Comparison of ENCODE assay signal across 12 mouse cellular contexts in the genomic region with DNA sequence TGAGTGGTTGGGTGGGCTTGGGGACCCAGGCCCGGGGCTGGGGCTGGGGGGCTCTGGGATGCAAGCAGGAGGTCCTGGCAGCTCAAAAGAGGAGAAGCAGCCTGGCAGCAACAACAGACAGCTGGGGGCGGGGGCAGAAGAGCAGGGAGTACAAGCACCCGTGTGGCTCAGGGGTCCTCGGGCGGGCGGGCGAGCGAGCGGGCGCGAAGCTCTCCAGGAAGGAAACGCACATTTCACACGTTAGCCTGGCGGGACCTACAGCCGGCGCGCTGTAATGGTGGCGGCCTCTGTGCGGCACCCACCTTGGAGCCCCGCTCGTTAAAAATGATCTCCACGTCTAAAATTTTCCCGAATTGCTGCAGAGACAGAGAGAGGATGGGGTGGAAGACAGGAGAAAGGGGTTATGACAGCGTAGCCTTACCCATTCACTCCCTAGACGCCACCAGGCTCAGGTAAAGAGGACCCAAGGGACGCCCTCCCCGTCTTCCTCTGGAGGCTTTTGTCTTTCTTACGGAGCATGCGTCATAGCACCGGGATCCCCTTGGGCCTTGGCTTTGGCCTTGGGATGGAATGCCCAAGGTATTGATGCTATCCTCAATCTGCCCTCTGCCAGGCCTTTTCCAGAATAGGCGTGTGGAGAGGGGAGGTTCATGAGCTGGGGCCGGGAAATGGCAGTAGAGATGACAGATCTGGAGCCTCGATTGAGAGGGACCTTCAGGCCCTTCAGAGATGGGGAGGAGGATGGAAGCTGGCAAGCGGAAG. TPM values are rescaled to one million over a fixed set of nuclear protein-coding genes. Genes with fewer than 3 reads are reported as not detected.
DNase-seq lines count a peak whose midpoint lies in the region; ATAC-seq and TF ChIP-seq lines count a peak whose summit lies in the region.
"Had no signal": no experiment of that assay in that cellular context is flagged by ENCODE, and none has a peak within 500 bp of the region (broad histone marks: within the 10 kb centered on the region; RNA-seq: fewer than 3 reads in every experiment).

No protein-coding gene starts in this region.

- DNase-seq in adrenal gland, adult (ENCODE audit: inconsistent age in 2 of 2, low spot score in 1 of 2) = peak; percentile 57 to 76
- DNase-seq in adrenal gland, postnatal 10 days = no peak
- DNase-seq in neural tube, embryonic 10.5 days (ENCODE audit: extremely low spot score, low spot score) = no peak
- DNase-seq in cerebellum, adult 2 months = no peak
- DNase-seq: cerebellum, adult 11-12 months; forebrain, postnatal 0 days; heart, adult 2 months had no signal

- no peaks in the 10 kb centered on the region for H3K27me3 ChIP-seq in hindbrain, embryonic 15.5 days
- H3K27me3 ChIP-seq in hindbrain, embryonic 12.5 days = peaks cover 30% of the 10 kb centered on the region
- H3K27me3 ChIP-seq in neural tube, embryonic 12.5 days (replicated peaks) = peaks cover 21% of the 10 kb centered on the region
- H3K27me3 ChIP-seq in neural tube, embryonic 13.5 days = peaks cover 14% of the 10 kb centered on the region
- no peaks in the 10 kb centered on the region for H3K27me3 ChIP-seq in cerebellum, adult 2 months (ENCODE audit: control insufficient read depth, insufficient read depth, low read length)

- H3K4me1 ChIP-seq in hindbrain, embryonic 15.5 days (replicated peaks) = peaks cover 21% of the 10 kb centered on the region
- peaks cover 9% of the 10 kb centered on the region; the same call in 1 of the 2 replicates for H3K4me1 ChIP-seq in hindbrain, embryonic 12.5 days
- H3K4me1 ChIP-seq in neural tube, embryonic 12.5 days = peaks cover 9% of the 10 kb centered on the region; the same call in 1 of the 2 replicates
- H3K4me1 ChIP-seq in neural tube, embryonic 13.5 days (replicated peaks) = peaks cover 21% of the 10 kb centered on the region
- peaks cover 46% of the 10 kb centered on the region for H3K4me1 ChIP-seq in cerebellum, adult 2 months (ENCODE audit: control insufficient read depth, insufficient read depth, low read length)

- TF ChIP-seq POLR2A in cerebellum, adult 2 months (IDR thresholded peaks at IDR 0.05; ENCODE audit: borderline replicate concordance, insufficient read depth, low read length) = no peak

- 29% methylated on average over 34 of the region's 34 CpGs for WGBS in hindbrain, embryonic 15.5 days
- WGBS in hindbrain, embryonic 12.5 days = 29% methylated on average over 34 of the region's 34 CpGs
- 25% methylated on average over 34 of the region's 34 CpGs for WGBS in neural tube, embryonic 12.5 days
- 30% methylated on average over 31 of the region's 34 CpGs for WGBS in neural tube, embryonic 13.5 days
- WGBS in cerebellum, adult 2 months = 42% methylated on average over 34 of the region's 34 CpGs

- no peak overlapping the region for H3K27ac ChIP-seq in hindbrain, embryonic 15.5 days (replicated peaks)
- H3K27ac ChIP-seq in hindbrain, embryonic 12.5 days = no peak overlapping the region
- no peak overlapping the region for H3K27ac ChIP-seq in neural tube, embryonic 12.5 days
- H3K27ac ChIP-seq in neural tube, embryonic 13.5 days (replicated peaks) = no peak overlapping the region
- no peak overlapping the region for H3K27ac ChIP-seq in cerebellum, adult 2 months (ENCODE audit: insufficient read depth, low read length)
- H3K27ac ChIP-seq: heart, adult 2 months; liver, embryonic 14.5 days had no signal

- H3K9me3 ChIP-seq in hindbrain, embryonic 15.5 days = no peaks in the 10 kb centered on the region
- H3K9me3 ChIP-seq in hindbrain, embryonic 12.5 days (replicated peaks) = no peaks in the 10 kb centered on the region
- no peaks in the 10 kb centered on the region for H3K9me3 ChIP-seq in neural tube, embryonic 12.5 days
- no peaks in the 10 kb centered on the region for H3K9me3 ChIP-seq in neural tube, embryonic 13.5 days

- no peak overlapping the region for H3K4me3 ChIP-seq in hindbrain, embryonic 15.5 days
- H3K4me3 ChIP-seq in hindbrain, embryonic 12.5 days = no peak overlapping the region
- no peak overlapping the region for H3K4me3 ChIP-seq in neural tube, embryonic 12.5 days
- no peak overlapping the region for H3K4me3 ChIP-seq in neural tube, embryonic 13.5 days
- H3K4me3 ChIP-seq in cerebellum, adult 2 months (replicated peaks; ENCODE audit: insufficient read depth, low read depth, low read length) = no peak overlapping the region
- H3K4me3 ChIP-seq: heart, adult 2 months had no signal

- no peak overlapping the region for H3K9ac ChIP-seq in hindbrain, embryonic 15.5 days
- no peak overlapping the region for H3K9ac ChIP-seq in hindbrain, embryonic 12.5 days
- H3K9ac ChIP-seq in neural tube, embryonic 12.5 days = no peak overlapping the region
- H3K9ac ChIP-seq in neural tube, embryonic 13.5 days = 0 out of 2 replicates have a peak overlapping the region, but pooled peaks have one; percentile 34
- H3K9ac ChIP-seq: forebrain, postnatal 0 days; liver, embryonic 14.5 days had no signal

- TF ChIP-seq CTCF in cerebellum, adult 2 months (IDR thresholded peaks at IDR 0.05; ENCODE audit: borderline replicate concordance, insufficient read depth, low read depth, low read length) = no peak

- peak overlapping the region; percentile 9; the same call in 1 of the 2 replicates for H3K4me2 ChIP-seq in hindbrain, embryonic 15.5 days
- H3K4me2 ChIP-seq in hindbrain, embryonic 12.5 days (replicated peaks) = no peak overlapping the region
- peak overlapping the region; percentile 22; the same call in 1 of the 2 replicates for H3K4me2 ChIP-seq in neural tube, embryonic 12.5 days (replicated peaks)
- no peak overlapping the region for H3K4me2 ChIP-seq in neural tube, embryonic 13.5 days

- no peaks in the 10 kb centered on the region for H3K36me3 ChIP-seq in hindbrain, embryonic 15.5 days
- no peaks in the 10 kb centered on the region for H3K36me3 ChIP-seq in hindbrain, embryonic 12.5 days
- peaks cover 5% of the 10 kb centered on the region; the same call in 1 of the 2 replicates for H3K36me3 ChIP-seq in neural tube, embryonic 12.5 days
- peaks cover 35% of the 10 kb centered on the region for H3K36me3 ChIP-seq in neural tube, embryonic 13.5 days

- ATAC-seq in hindbrain, embryonic 15.5 days (ENCODE audit: low FRiP score, low read depth) = no peak
- no peak for ATAC-seq in hindbrain, embryonic 12.5 days (ENCODE audit: low FRiP score)
- no peak for ATAC-seq in neural tube, embryonic 12.5 days (ENCODE audit: low FRiP score, low read depth)
- no peak for ATAC-seq in neural tube, embryonic 13.5 days (ENCODE audit: low read depth)
- ATAC-seq: forebrain, postnatal 0 days had no signal

RNA-seq across cellular contexts. Expression of a gene that starts 27.0 kb away (rescaled TPM):
- 10 to 100 TPM; 12.7 to 16.3 TPM for total RNA-seq in adrenal gland, postnatal 10 days (2021)
- polyA plus RNA-seq in hindbrain, embryonic 15.5 days (2015; fragmentation: Nextera tagmentation; extraction: Ambion mirVana) = 6.8 and 7.7 TPM in 2 replicates
- 7.1 and 7.2 TPM in 2 replicates for polyA plus RNA-seq in hindbrain, embryonic 12.5 days (2016; fragmentation: Nextera tagmentation; extraction: Ambion mirVana)
- 9.7 and 9.8 TPM in 2 replicates for polyA plus RNA-seq in neural tube, embryonic 12.5 days (2016; fragmentation: Nextera tagmentation; extraction: Ambion mirVana)
- polyA plus RNA-seq in neural tube, embryonic 13.5 days (2015; fragmentation: Nextera tagmentation; extraction: Ambion mirVana) = 8.1 and 10.0 TPM in 2 replicates
- polyA plus RNA-seq in cerebellum, adult 2 months (2012; rRNA removed) = 8.3 and 9.3 TPM in 2 replicates

Comparison
In these comparisons a context has a peak if more than half of its experiments do, and no peak if none do; other contexts are left out.
1. DNase-seq: peak in adrenal gland, adult (2 of 2); none in adrenal gland, postnatal 10 days (single experiment), neural tube, embryonic 10.5 days (single experiment) and cerebellum, adult 2 months (0 of 2).
2. H3K4me2 ChIP-seq: peak in hindbrain, embryonic 15.5 days (single experiment) and neural tube, embryonic 12.5 days (single experiment); none in hindbrain, embryonic 12.5 days (single experiment) and neural tube, embryonic 13.5 days (single experiment).